Mouse (Mus musculus): ENCODE results near the gene Zmiz1. TPM values are rescaled to one million over a fixed set of nuclear protein-coding genes. Genes with fewer than 3 reads are reported as not detected.

Gene Zmiz1
- polyA plus RNA-seq, 1 experiment: 54.1 TPM

GRCm38 (mm10) chr14:25546852-25547621 is 88.1 kb downstream of the Zmiz1 start:
- Histone ChIP-seq H3K4me3 (replicated peaks) (no peak overlapping the region), H3K9me3 (no peaks in the 10 kb centered on the region), H3K36me3 (replicated peaks; ENCODE audit: low read length) (peaks cover 90% of the 10 kb centered on the region), H3K4me1 (peaks cover 92% of the 10 kb centered on the region), H3K27me3 (replicated peaks) (no peaks in the 10 kb centered on the region)
- TF ChIP-seq FLI1 (IDR thresholded peaks at IDR 0.05; ENCODE audit: low read length) (no peak), GATA1 (IDR thresholded peaks at IDR 0.05; ENCODE audit: borderline replicate concordance, low read length) (no peak)

- Histone ChIP-seq H3K27me3 (replicated peaks) (no peaks in the 10 kb centered on the region), H3K4me1 (peaks cover 90% of the 10 kb centered on the region), H3K9me3 (no peaks in the 10 kb centered on the region), H3K36me3 (replicated peaks; ENCODE audit: low read length) (peaks cover 90% of the 10 kb centered on the region), H3K4me3 (replicated peaks) (no peak overlapping the region)
- TF ChIP-seq FLI1 (IDR thresholded peaks at IDR 0.05; ENCODE audit: low read length): no peak
- no peak for TF ChIP-seq GATA1 (IDR thresholded peaks at IDR 0.05; ENCODE audit: borderline replicate concordance, low read length)
Observed at GRCm38 (mm10) chr14:25547882-25548281, 88.9 kb downstream of the Zmiz1 start.

- no peak overlapping the region for H3K4me3 ChIP-seq (replicated peaks)
- TF ChIP-seq GATA1 (IDR thresholded peaks at IDR 0.05; ENCODE audit: borderline replicate concordance, low read length) (no peak), FLI1 (IDR thresholded peaks at IDR 0.05; ENCODE audit: low read length) (no peak)
- no peaks in the 10 kb centered on the region for H3K9me3 ChIP-seq
- peaks cover 90% of the 10 kb centered on the region for H3K4me1 ChIP-seq
- H3K36me3 ChIP-seq (replicated peaks; ENCODE audit: low read length): peaks cover 91% of the 10 kb centered on the region
- no peaks in the 10 kb centered on the region for H3K27me3 ChIP-seq (replicated peaks)
Observed at GRCm38 (mm10) chr14:25548650-25549049, 89.7 kb downstream of the Zmiz1 start.

DNA sequence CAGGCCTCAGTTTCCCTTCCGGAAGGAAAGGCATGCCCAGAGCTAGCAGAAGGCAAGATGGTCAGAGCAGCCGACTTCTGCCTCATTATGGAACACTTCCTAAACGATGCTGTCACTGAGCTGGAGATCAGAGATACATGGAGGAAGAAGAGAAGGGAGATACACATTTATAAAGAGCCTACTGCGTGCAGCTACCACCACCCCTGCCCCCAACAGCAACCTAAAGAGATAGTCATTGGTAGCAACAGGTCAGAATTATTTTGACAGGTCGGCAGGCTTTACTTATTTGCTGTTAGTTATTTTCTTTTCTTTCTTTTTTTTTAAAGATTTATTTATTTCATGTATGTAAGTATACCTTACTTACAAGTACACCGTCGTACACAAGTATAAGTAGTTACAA is 90.1 kb downstream of the Zmiz1 start:
- Histone ChIP-seq H3K4me3 (replicated peaks) (no peak overlapping the region), H3K36me3 (replicated peaks; ENCODE audit: low read length) (peaks cover 90% of the 10 kb centered on the region), H3K27me3 (replicated peaks) (no peaks in the 10 kb centered on the region), H3K4me1 (peaks cover 85% of the 10 kb centered on the region), H3K9me3 (no peaks in the 10 kb centered on the region)
- TF ChIP-seq FLI1 (IDR thresholded peaks at IDR 0.05; ENCODE audit: low read length) (no peak), GATA1 (IDR thresholded peaks at IDR 0.05; ENCODE audit: borderline replicate concordance, low read length) (no peak)

- H3K4me3 ChIP-seq (replicated peaks): no peak overlapping the region
- TF ChIP-seq FLI1 (IDR thresholded peaks at IDR 0.05; ENCODE audit: low read length): no peak
- no peak for TF ChIP-seq GATA1 (IDR thresholded peaks at IDR 0.05; ENCODE audit: borderline replicate concordance, low read length)
- peaks cover 88% of the 10 kb centered on the region for H3K36me3 ChIP-seq (replicated peaks; ENCODE audit: low read length)
- H3K9me3 ChIP-seq: no peaks in the 10 kb centered on the region
- H3K27me3 ChIP-seq (replicated peaks): no peaks in the 10 kb centered on the region
- peaks cover 90% of the 10 kb centered on the region for H3K4me1 ChIP-seq
Observed at GRCm38 (mm10) chr14:25549871-25550840, 91.2 kb downstream of the Zmiz1 start.

DNA sequence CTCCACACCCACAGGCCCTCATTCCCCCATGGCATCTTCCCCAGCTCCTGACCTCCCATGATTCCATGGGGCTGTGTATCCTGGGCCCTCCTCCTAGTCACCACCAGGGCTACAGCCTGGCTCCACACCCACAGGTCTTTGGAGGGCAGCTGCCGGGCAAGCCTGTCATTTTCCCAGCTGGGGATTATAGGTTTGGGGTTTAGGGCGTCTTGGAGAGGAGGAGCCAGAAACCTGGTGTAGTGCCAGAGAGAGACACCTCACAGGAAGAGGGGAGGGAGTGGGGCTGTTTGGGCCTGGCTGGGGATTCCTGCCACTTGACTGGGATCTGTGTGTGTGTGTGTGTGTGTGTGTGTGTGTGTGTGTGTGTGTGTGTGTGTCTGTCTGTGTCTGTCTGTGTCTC is 92.7 kb downstream of the Zmiz1 start:
- H3K27me3 ChIP-seq (replicated peaks): no peaks in the 10 kb centered on the region
- TF ChIP-seq FLI1 (IDR thresholded peaks at IDR 0.05; ENCODE audit: low read length) (no peak), GATA1 (IDR thresholded peaks at IDR 0.05; ENCODE audit: borderline replicate concordance, low read length) (no peak)
- H3K4me1 ChIP-seq: peaks cover 78% of the 10 kb centered on the region
- H3K9me3 ChIP-seq: no peaks in the 10 kb centered on the region
- H3K36me3 ChIP-seq (replicated peaks; ENCODE audit: low read length): peaks cover 76% of the 10 kb centered on the region
- no peak overlapping the region for H3K4me3 ChIP-seq (replicated peaks)

GRCm38 (mm10) chr14:25553382-25553781 is 94.4 kb downstream of the Zmiz1 start:
- Histone ChIP-seq H3K27me3 (replicated peaks) (no peaks in the 10 kb centered on the region), H3K36me3 (replicated peaks; ENCODE audit: low read length) (peaks cover 74% of the 10 kb centered on the region), H3K4me1 (peaks cover 78% of the 10 kb centered on the region), H3K4me3 (replicated peaks) (no peak overlapping the region), H3K9me3 (no peaks in the 10 kb centered on the region)
- no peak for TF ChIP-seq GATA1 (IDR thresholded peaks at IDR 0.05; ENCODE audit: borderline replicate concordance, low read length)

DNA sequence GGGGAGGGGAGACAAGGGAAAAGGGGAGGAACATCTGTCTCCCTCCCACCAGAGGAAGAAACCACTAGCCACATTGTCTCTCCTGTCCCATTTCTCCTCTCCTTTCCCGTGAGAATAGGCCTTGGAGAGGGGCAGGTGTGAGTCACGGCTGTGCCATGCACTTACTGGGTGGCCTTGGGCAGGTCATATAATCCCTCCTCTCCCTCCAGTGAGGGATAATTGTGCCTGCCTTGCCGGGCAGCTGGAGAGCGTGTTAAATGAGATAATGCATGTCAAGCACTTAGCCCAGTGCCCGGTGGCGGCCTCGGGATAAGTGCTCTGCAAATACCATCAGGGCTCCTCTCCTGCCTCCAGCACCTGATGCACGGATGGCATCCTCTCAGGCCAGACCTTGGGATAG is 95.8 kb downstream of the Zmiz1 start:
- H3K4me1 ChIP-seq: peaks cover 80% of the 10 kb centered on the region
- H3K36me3 ChIP-seq (replicated peaks; ENCODE audit: low read length): peaks cover 75% of the 10 kb centered on the region
- no peaks in the 10 kb centered on the region for H3K27me3 ChIP-seq (replicated peaks)
- no peak overlapping the region for H3K4me3 ChIP-seq (replicated peaks)
- TF ChIP-seq GATA1 (IDR thresholded peaks at IDR 0.05; ENCODE audit: borderline replicate concordance, low read length): no peak
- TF ChIP-seq FLI1 (IDR thresholded peaks at IDR 0.05; ENCODE audit: low read length): no peak
- H3K9me3 ChIP-seq: no peaks in the 10 kb centered on the region

DNA sequence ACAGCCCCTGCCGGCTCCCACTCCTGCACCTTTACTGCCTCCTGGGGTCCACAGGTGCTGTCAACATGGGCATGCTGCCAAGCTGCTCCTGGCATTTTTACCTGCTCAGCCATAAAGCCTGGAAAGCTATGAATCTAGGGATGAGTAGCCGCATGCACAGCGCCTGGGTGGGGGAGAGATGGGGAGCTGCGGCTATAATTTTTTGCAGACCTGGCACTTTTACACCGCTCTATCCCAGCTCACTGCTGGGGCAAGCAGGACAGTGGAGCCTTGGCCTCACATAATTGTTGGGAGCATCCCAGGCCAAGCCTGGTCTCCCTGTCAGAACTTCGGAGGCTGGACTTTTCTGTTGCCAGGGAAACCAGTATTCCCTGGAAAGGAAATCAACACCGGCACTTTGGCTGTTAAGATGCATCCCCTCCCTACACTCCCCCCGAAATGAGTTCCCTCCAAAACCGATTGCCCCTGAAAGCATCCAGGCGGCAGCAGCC is 96.4 kb downstream of the Zmiz1 start:
- Histone ChIP-seq H3K9me3 (no peaks in the 10 kb centered on the region), H3K4me3 (replicated peaks) (no peak overlapping the region), H3K27me3 (replicated peaks) (no peaks in the 10 kb centered on the region), H3K4me1 (peaks cover 80% of the 10 kb centered on the region), H3K36me3 (replicated peaks; ENCODE audit: low read length) (peaks cover 77% of the 10 kb centered on the region)
- TF ChIP-seq GATA1 (IDR thresholded peaks at IDR 0.05; ENCODE audit: borderline replicate concordance, low read length): no peak
- TF ChIP-seq FLI1 (IDR thresholded peaks at IDR 0.05; ENCODE audit: low read length): no peak
